Mouse (Mus musculus) cortical plate, adult 2 months (tissue): ENCODE data around the gene Lage3. TPM values are rescaled to one million over a fixed set of nuclear protein-coding genes. Genes with fewer than 3 reads are reported as not detected.
"Not testable (repeated sequence)": the region's sequence is repeated elsewhere in the genome, so short reads cannot be mapped to it uniquely, and the experiment has no call there.

Source experiments
- H3K27ac ChIP-seq: fragments of 200-500 bp; 2 replicates; pipeline ENCODE4 v1.5.1; 2012; ENCODE audit warnings: low read length, control low read depth, inconsistent platforms; ENCODE audit not compliant: insufficient read depth
- H3K4me1 ChIP-seq: fragments of 200-500 bp; 2 replicates; pipeline ENCODE4 v1.6.1; 2011; ENCODE audit warnings: low read length; ENCODE audit not compliant: control insufficient read depth, insufficient read depth
- H3K4me3 ChIP-seq: fragments of 200-500 bp; 2 replicates; pipeline ENCODE4 v1.5.1; 2011; ENCODE audit warnings: mild to moderate bottlenecking, low read length, control low read depth; ENCODE audit not compliant: insufficient read depth
- CTCF ChIP-seq: fragments of 200-500 bp; IDR thresholded peaks from 2 replicates; pipeline ENCODE4 v1.5.1; 2011; ENCODE audit warnings: mild to moderate bottlenecking, control low read depth, low read length; ENCODE audit not compliant: insufficient read depth; ENCODE audit errors: extremely low read depth
- POLR2A ChIP-seq: fragments of 200-500 bp; IDR thresholded peaks from 2 replicates; pipeline ENCODE4 v1.6.1; 2011; ENCODE audit warnings: mild to moderate bottlenecking, low read length, control low read depth; ENCODE audit not compliant: insufficient read depth; ENCODE audit errors: extremely low read depth
- polyA plus RNA-seq: library from polyadenylated mRNA; depleted of rRNA; stranded (reverse); fragments of >200 nt; gene quantifications from 2 replicates; pipeline ENCODE4 v1.2.3, GENCODE M21; 2012; rRNA removed

Gene Lage3
- 51.6 and 54.4 TPM in 2 replicates for polyA plus RNA-seq

GRCm38 (mm10) chrX:74353467-74353770, at the start of gene Lage3:
Gene Lage3, minus strand, starts transcription at chrX:74353618.
- Histone ChIP-seq H3K4me1 (no peaks in the 10 kb centered on the region; the same call in 1 of the 2 replicates), H3K4me3 (peak within 1 kb of the TSS; percentile 45), H3K27ac (no peak within 1 kb of the TSS)
- TF ChIP-seq POLR2A (peak; percentile 84), CTCF (no peak)

GRCm38 (mm10) chrX:74400136-74400535, 46.7 kb upstream of the Lage3 start:
- H3K4me3 ChIP-seq: no peak overlapping the region
- TF ChIP-seq CTCF (no peak), POLR2A (no peak)
- H3K27ac ChIP-seq: no peak overlapping the region
- no peaks in the 10 kb centered on the region for H3K4me1 ChIP-seq

- H3K27ac ChIP-seq: 0 out of 2 replicates have a peak within 1 kb of the TSS, but pooled peaks have one; percentile 52
- H3K4me1 ChIP-seq: no peaks in the 10 kb centered on the region; the same call in 1 of the 2 replicates
- H3K4me3 ChIP-seq: peak within 1 kb of the TSS; percentile 60
- TF ChIP-seq CTCF (no peak), POLR2A (peak; percentile 88)
Measured at GRCm38 (mm10) chrX:74392535-74393443, 39.4 kb upstream of the Lage3 start, which contains the start of the genes Fam3a and Ikbkg. Gene Fam3a, minus strand, starts transcription at chrX:74393272. Gene Ikbkg, plus strand, starts transcription at chrX:74393290.

GRCm38 (mm10) chrX:74388153-74388552, 34.7 kb upstream of the Lage3 start:
- no peak overlapping the region for H3K27ac ChIP-seq
- TF ChIP-seq CTCF (no peak), POLR2A (no peak)
- H3K4me1 ChIP-seq: no peaks in the 10 kb centered on the region; the same call in 1 of the 2 replicates
- H3K4me3 ChIP-seq: no peak overlapping the region

GRCm38 (mm10) chrX:74384451-74384850, 31.0 kb upstream of the Lage3 start:
- Histone ChIP-seq H3K4me1 (no peaks in the 10 kb centered on the region), H3K4me3 (no peak overlapping the region), H3K27ac (no peak overlapping the region)
- TF ChIP-seq CTCF (no peak), POLR2A (no peak)

GRCm38 (mm10) chrX:74372888-74373549, 19.6 kb upstream of the Lage3 start, which contains the start of the genes Ubl4a and Slc10a3:
Gene Ubl4a, minus strand, starts transcription at chrX:74373218.
Gene Slc10a3, minus strand, starts transcription at chrX:74373349.
- H3K27ac ChIP-seq: no peak within 1 kb of the TSS

GRCm38 (mm10) chrX:74368209-74368909, 14.9 kb upstream of the Lage3 start:
- Histone ChIP-seq H3K27ac (peak overlapping the region; percentile 38; the same call in 1 of the 2 replicates), H3K4me3 (peak overlapping the region; percentile 91), H3K4me1 (no peaks in the 10 kb centered on the region; the same call in 1 of the 2 replicates)
- TF ChIP-seq POLR2A (no peak), CTCF (no peak)

More at GRCm38 (mm10) chrX:74372888-74373549, 19.6 kb upstream of the Lage3 start, which contains the start of the genes Ubl4a and Slc10a3:
- Histone ChIP-seq H3K4me1 (no peaks in the 10 kb centered on the region; the same call in 1 of the 2 replicates), H3K4me3 (peak within 1 kb of the TSS; percentile 68)
- peak; percentile 29; the same call in 1 of the 2 replicates for TF ChIP-seq POLR2A
- TF ChIP-seq CTCF: no peak

- Histone ChIP-seq H3K4me3 (peak overlapping the region; percentile 91), H3K4me1 (no peaks in the 10 kb centered on the region; the same call in 1 of the 2 replicates), H3K27ac (0 out of 2 replicates have a peak overlapping the region, but pooled peaks have one; percentile 38)
- no peak for TF ChIP-seq CTCF
Measured at GRCm38 (mm10) chrX:74367512-74367911, 14.1 kb upstream of the Lage3 start.

GRCm38 (mm10) chrX:74359171-74359570, 5.8 kb upstream of the Lage3 start:
- Histone ChIP-seq H3K27ac (no peak overlapping the region), H3K4me3 (no peak overlapping the region), H3K4me1 (no peaks in the 10 kb centered on the region)
- TF ChIP-seq CTCF: no peak
- no peak for TF ChIP-seq POLR2A

- H3K27ac ChIP-seq, H3K4me3 ChIP-seq, H3K4me1 ChIP-seq: not testable (repeated sequence)
Measured at GRCm38 (mm10) chrX:74357069-74357468, 3.7 kb upstream of the Lage3 start.
